Mouse (Mus musculus): ENCODE results near the gene Ensa.
"Not testable (repeated sequence)": the region's sequence is repeated elsewhere in the genome, so short reads cannot be mapped to it uniquely, and the experiment has no call there.

Gene Ensa

DNA sequence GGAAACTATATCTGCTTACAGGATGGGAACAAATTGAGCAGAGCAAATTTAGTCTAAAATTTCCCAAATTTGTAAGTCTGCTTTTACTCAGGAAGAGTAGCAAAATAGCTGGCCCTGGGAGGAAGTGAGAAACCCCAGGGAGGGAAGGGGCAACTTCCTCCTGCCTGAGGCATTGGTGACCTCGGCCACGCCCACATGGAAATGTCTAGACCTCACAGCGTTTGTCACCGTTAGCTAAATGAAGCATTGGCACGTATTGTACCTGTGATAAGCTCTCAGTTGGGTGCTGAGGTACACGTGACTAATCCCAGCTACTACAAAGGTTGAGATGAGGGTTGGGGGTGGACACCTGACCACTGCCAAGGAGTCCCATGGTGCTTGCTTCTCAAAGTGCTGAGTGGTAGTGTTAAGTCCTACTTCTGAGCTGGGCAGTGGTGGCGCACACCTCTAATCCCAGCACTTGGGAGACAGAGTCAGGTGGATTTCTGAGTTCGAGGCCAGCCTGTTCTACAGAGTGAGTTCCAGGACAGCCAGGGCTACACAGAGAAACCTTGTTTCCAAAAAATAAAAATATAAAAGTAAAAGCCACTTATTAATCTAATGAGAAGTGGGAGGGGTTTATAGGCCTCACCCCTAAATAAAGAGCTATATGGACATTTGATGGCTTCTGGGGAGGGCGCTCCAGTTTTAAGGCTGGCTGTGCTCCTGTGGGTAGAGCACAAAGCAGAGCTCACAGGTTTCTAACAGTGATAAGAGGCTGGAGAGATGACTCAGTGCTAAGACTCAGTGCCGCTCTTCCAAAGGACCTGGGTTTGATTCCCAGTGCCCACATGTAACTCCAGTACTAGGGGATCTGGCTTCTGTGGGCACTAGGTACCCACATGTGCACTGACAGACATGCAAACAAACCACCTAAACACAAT lies 20.8 kb downstream of the Ensa start:
- DNase-seq: peak; percentile 43 to 59

DNA sequence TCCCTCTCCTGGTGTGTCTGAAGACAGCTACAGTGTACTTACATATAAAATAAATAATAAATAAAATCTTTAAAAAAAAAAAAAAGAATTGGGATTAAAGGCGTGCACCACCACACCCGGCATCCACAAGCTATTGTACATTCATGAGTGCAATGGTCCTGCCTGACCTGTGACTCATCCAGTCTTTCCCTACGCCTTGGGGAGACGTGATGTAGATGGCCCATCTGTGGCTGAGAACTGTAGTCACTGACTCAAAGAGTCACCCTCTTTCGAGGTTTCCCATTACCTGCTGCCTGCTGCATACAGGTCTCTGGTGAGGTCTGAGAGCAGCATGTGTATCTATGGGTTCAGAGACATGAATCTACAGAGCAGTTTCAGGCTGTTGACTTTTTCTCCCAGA lies 23.2 kb downstream of the Ensa start:
- DNase-seq: no peak

DNA sequence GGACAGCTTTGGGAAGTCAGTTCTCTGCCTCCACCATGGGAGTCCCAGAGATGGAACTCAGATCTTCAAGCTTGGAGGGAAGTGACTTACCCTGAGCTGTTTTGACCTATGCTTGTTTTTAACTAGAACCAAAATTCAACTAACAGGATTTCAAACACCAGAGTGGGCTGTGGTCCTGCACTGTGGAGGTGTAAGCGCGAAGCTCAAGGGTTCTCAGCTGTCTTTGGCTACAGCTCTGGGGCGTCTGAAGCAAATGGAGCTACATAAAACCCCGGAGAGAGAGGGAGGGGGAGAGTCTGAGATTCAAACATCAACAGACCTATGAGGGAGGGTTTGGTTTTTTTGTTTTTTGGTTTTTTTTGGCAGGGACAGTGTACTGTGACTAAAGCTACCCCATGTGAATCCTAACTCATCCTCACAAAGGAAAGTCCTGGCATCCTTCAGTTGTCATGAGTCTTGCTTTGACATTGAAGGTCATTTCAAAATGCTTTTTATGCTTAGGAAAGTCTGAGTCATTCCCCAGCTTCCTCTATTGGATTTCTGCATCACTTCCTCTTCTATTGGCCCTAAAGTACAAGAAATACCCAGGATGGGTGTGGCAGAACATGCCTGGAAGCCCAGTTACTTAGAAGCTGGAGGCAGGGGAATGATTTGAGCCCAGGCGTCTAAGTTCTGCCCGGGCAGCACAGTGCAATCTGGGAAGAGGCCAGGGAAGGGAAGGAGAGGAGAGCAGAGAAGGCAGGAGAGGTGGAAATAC lies 25.7 kb downstream of the Ensa start:
- no peak for DNase-seq

DNA sequence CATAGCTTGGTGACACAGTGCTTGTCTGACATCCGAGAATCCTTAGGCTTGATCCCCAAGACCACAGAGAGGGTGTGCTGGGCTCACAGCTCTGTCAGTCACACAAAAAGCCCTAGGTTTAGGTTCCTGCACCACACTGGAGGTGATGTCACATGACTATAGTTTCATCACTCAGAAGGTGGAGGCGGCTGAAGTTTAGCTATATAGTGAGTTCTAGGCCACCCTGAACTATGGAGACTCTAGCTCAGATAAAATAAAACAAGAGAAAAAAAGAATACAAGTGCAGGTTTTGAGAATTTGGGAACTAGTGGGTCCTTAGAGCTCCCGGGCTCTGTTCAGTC lies 26.2 kb downstream of the Ensa start:
- DNase-seq: no peak

DNA sequence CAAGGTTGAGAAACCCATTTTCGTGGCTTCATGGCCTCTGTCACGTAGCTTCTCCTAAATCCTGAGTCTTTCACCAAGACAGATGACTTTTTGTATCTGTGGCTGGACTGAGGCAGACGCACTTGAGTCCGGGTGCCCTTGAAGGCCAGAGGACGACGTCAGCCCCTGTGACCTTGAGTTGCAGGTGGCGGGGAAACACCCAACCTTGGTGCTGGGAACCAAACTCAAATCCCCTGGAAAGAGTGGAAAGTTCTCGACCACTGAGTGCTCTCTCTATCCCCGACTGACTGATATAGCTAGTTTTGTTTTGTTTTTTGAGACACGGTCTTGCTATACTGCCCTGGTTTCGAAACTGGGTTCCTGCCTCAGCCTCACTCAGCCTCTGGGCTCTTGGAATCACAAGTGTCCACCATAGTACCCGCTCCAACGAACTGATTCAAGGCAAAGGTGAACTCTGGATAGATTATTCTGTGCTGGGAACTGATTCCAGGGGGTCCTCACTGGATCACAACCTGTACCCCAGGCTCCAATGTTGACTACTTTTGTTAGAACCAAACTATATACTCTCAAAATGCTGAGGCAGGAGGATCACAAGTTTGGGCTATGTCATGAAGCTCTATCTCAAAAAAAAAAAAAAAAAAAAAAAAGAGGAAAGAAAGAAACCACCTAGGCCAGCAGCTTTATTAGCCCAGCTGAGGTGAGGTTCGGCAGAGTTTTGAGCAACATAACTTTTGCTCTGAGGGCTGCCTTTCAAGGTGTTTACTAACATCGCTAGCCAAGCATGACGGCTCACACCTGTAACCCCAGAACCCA lies 26.8 kb downstream of the Ensa start:
- DNase-seq: no peak

DNA sequence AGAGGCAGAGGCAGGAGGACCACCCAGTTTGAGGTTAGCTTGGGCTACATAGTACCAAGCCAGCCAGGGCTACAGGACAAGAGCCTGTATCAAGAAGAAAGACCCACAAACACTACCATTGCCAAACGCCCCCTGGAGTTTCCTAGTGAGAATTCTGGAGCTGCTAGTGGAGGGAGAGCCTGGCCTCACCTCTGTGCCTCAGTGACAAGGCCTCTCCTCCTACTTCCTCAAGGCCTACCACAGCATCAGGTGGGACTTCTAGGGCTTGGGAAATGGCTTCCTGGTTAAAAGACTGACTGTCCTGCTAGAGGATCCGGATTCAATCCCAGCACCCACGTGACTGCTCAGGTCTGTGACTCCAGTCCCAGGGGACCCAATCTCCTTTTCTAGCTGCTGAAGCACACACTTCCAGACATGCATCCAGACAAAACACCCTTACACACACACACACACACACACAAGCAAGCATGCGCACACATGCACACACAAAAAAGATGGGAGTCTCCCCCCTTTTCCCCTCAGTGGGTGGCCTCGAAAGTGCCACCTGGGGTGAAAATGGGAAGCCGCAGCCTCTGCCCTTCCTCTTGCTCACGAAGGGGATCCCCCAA lies 27.5 kb downstream of the Ensa start:
- DNase-seq: no peak

DNA sequence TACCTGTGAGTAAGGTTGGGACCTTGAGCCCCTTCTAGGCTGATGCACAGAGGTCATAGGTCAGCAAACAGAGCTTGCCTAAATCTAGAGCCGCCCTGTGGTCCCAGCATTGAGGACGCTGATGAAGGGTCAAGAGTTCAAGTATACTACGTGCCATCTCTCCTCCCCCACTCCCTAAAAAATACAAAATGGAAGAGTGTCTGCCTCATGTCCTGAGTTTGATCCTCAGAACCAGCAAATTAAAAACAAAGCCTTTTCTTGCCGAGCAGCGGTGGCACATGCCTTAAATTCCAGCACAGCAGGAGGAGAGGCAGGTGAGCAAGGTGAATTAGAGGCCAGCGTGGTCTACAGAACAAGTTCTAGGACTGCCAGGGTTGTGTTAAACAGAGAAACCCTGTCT lies 28.1 kb downstream of the Ensa start:
- no peak for DNase-seq

DNA sequence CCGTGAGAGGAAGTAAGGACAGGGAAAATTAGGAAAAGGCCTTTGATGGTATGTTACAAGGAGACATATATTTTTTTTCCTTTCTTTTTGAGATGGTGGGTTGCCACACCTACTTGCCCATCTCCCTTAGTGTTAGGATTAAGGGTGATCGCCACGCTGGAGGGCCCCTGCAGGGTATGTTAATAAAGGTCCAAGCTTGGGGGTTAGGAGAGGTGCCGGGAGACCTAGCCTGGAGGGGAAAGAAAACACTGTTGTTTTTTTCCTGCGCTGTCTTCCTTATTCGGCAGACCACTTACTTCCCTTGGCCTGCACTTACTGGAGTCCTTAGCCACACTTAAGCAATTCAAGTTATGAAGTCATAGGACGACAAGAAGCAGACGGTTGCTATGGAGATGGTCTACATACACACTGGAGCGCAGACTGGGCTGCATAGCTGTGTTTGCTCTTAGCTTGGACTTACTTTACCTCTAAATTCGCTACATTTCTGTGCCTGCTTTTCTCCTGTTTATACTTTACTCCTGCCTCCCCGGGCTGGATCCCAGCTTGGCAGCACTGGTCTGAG lies 28.8 kb downstream of the Ensa start:
- DNase-seq: no peak

DNA sequence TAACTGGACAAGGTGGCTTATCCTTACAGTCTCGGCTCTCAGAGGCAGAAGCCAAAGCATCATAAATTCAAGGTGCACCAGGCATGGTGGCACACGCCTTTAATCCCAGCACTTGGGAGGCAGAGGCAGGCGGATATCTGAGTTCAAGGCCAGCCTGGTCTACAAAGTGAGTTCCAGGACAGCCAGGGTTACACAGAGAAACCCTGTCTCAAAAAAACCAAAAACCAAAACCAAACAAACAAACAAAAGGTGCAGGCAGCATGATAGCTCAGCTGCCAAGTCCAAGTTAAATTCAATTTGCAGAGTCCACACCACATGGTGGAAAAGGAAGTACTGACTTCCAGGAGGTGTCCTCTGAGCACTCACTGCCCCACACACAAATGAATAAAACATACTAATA lies 29.6 kb downstream of the Ensa start:
- not testable (repeated sequence) for DNase-seq

DNA sequence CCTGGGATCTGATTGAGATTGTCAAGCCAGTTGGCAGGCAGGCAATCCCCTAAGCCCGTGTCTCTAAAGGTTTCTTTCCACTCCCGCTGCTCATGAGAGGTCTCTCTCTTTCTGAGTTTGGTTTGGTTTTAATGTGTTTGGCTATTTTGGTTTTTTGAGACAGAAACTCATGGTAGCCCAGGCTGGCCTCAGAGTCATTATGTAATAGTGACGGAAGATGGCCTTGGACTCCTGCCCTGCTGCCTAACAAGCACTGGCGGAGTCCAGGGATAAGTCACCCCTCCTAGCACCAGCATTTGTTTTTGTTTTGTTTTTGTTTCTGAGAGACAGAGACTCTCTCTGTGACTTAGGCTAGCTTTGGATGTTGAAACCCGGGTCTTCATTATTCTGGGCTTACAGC lies 30.6 kb downstream of the Ensa start:
- DNase-seq: no peak

DNA sequence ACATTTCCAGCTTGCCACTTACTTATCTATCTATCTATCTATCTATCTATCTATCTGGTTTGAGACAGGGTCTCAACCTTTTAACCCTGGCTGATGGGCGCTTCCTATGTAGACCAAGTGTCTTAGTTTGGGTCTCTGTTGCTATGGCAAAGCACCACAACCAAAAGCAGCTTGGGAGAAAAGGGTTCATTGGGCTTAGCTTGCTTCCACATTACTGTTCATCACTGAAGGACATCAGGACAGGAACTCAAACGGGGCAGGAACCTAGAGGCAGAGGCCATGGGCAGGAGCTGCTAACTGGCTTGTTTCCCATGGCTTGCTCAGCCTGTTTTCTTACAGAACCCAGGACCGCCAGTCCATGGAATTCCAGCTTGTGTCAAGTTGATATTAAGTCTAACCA lies 32.3 kb downstream of the Ensa start:
- no peak for DNase-seq

DNA sequence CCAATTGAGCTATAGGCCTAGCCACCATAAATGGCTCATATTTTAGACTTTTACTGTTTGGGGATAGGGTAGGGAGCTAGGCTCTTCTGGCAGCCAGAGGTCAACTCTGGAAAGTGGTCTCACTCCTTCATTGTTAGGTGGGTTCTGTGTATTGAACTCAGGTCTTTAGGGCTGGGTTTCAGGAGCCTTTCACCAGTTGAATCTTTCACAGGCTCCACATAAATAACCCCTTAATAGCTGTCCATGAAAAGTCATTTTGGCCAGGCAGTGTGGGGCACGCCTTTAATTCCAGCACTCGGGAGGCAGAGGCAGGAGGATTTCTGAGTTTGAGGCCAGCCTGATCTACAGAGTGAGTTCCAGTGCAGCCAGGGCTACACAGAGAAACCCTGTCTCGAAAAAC lies 32.9 kb downstream of the Ensa start:
- DNase-seq: no peak

DNA sequence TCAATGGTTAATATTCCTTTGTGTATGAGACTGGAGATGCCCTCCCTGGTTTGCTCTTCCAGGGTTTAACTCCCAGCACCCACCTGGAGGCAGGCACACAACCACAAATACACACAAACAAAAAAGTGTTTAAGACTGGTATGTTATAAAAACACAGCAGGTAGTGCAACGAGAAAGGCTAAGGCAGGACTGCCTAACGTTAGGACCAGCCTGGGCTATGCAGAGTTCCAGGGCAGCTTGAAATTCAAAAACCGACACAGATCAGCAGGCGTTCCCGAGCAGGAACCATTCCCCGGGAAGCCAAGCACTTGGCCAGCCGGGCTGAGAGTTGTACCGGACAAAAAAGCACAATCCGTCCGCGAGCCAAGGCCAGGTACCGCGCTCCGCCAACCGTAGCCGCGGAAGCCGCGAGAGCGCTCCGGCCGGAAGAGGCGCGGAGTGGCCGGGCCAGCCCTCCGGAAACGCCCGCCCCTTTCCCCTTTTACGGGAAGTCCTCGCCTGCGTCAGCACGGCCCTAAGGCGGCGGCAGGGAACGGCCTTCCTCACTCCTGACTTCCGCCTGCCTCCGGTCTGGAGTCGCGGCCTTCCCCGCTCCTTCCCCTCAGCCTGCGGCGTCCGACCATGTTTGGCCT lies 33.6 kb downstream of the Ensa start, which contains the start of gene Mcl1:
Gene Mcl1 (plus strand): TSS at position 553 of the 632 bp plus-strand sequence.
- DNase-seq: peak; percentile 96 to 98

DNA sequence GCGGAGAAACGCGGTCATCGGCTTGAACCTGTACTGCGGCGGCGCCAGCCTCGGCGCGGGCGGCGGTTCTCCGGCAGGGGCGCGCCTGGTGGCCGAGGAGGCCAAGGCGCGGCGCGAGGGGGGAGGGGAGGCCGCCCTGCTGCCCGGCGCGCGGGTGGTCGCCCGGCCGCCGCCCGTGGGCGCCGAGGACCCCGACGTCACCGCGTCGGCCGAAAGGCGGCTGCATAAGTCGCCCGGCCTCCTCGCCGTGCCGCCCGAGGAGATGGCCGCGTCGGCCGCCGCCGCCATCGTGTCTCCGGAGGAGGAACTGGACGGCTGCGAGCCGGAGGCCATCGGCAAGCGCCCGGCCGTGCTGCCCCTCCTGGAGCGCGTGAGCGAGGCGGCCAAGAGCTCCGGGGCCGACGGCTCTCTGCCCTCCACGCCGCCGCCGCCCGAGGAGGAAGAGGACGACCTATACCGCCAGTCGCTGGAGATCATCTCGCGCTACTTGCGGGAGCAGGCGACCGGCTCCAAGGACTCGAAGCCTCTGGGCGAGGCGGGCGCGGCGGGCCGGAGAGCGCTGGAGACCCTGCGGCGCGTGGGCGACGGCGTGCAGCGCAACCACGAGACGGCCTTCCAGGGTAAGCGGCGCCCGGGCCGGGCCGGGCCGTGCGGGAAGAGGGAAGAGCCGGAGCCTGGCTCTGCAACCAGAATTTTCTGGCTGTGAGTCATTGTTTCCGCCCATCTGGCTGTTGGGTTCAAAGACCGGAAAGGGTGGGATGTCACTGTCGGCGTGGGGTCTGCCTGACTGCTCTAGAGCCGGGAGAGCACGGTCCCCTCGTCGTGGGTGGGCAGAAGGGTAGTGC lies 34.3 kb downstream of the Ensa start:
- peak; percentile 79 to 88 for DNase-seq

DNA sequence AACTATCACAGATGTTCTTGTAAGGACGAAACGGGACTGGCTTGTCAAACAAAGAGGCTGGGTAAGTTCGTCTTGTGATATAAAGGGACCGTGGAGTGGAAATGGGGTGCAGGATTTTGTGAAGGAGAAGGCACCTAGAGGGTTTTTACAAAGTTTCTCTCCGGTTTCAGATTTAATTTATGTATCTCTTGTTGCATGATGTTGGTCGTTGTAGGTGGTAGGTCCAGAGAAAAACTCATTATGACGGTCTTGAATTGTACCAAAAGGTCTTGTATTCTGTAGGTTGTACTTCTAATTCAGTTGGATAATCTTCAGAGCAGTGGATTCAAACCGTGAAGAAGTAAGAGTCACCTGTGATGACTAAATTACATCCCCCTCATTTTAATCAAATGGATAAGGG lies 35.2 kb downstream of the Ensa start:
- no peak for DNase-seq

DNA sequence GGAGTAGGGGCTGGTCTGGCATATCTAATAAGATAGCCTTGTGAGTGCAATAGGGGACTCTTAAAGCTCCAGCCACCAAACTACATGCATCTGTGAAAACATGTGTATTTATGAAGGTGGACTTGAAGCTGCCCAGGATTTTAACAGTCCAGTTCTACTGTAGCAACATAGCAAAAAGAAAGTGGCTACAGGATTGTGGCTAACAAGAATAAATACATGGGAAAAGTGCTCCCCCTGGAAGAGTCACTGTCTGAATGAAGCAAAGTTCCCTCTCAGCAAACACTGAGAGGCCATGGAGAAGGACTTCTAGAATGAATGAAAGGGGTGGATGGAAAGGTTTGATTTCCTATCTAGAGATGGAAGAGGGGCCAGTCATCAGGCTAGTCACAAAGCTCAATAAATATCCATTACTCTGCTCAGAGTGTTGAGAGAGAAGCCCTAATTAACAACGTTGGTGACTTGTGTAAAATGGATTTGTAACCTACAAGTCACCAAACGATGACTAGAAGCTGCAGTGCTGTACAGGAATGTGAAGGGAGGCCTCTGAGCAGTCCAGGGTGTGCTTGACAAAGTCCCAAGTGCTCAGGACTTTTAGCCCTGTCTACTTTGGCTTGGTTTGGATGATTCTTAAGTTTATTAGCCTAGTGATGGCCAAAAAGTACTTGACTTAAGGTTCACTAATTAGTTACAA lies 36.1 kb downstream of the Ensa start:
- DNase-seq: no peak

DNA sequence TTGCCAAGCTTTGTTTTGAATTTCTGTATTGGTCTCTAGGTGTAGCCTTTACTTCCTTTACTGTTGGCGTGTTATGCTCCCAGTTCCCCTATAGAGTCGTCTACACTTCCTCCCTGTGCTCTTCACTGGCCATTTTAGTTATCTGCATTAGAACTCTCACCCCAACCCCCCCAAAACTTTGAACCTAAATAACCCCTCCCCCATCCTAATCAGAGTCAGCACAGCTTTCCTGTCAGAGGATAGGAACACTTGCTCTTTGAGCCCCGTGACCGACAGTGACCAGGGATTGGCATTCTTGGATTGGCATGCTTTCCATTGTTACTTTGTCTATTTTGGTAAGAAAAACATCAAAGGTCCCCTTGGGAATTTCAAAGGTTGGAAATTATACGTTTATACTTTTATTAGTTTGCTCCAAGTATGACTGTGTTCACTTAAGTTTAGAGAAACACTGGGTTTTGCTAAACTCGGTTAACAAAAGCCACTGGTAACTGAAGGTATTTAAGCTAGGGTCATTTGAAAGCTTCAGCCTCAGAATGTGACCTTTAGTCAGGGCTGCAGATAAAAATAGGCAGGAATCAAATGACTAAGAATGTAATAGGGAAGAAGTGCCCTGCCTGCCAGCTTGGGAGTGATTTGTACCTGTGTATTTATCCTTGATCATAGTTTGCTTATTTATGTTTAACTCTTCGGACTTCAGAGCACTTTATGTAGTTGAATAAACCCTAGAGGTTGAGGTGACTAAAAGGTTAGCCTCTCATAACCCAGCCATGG lies 37.3 kb downstream of the Ensa start:
- DNase-seq: no peak

DNA sequence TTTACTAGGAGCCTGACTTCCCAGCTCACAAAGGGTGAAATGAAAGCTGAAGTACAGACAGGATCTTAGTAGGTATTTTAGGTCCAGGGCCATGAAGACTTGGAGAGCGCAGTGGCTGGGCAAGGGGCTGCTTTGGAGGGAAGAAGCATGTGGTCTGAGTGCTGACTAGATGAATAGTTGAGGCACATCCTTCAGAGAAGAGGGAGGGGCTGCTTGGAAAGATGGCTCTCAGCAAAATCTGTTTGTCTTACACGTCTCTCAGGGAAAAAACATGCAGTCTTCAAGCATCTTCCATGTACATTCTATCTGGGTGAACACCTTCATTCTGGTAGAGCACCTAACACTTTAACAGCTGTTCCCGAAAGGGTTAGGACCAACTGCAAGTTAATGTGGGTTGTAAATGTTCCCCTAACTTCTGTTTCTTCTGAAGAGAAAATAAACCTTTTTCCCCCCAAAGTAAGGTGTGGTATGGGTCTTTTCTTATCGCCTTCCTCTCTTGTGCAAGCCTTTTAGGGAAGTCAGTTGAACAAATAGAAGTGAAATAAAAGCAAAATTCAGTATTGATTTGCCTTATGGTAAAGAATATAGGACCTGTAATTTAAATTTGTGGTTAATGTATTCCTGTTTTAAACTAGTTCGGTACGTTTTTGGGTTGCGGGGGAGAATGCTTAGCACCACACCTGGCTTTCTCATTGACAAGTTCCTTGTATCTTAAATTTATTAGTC lies 38.1 kb downstream of the Ensa start:
- DNase-seq: no peak

DNA sequence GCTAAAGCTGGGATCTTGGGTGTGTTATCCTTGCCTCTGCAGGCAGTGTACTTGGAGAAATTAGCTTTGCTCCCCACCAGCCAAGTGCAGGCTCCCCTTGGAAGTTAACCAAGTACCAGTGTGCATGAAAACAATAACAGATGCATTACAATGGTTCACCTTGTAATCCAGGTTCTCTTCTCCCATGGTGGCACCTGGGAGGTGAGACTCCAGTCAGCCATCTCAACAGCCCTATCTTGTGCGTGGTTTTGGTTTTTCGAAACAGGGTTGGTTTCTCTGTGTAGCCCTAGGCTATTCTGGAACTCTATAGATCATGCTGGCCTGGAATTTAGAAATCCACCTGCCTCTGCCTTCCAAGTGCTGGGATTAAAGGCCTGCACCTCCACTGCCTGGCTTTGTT lies 38.7 kb downstream of the Ensa start:
- no peak for DNase-seq

Measured in kidney, postnatal 4 days (tissue).